Mouse (Mus musculus): ENCODE measurements around the gene Atp6v0a2. TPM values are rescaled to one million over a fixed set of nuclear protein-coding genes. Genes with fewer than 3 reads are reported as not detected.
A peak's percentile ranks its signal among the peaks of the same experiment; 100 is the strongest.
"Not testable (repeated sequence)": the region's sequence is repeated elsewhere in the genome, so short reads cannot be mapped to it uniquely, and the experiment has no call there.

Atp6v0a2 gene
- 36.6 and 38.2 TPM in 2 replicates for polyA plus RNA-seq (2014; fragmentation: Nextera tagmentation; extraction: Ambion mirVana)

GRCm38 (mm10) chr5:124628448-124629363 lies at the start of gene Atp6v0a2:
Atp6v0a2 (plus strand) TSS chr5:124628576.
- peaks cover 12% of the 10 kb centered on the region; the same call in 1 of the 2 replicates for H3K4me1 ChIP-seq (ENCODE audit: control insufficient read depth, insufficient read depth, low read length)
- peak within 1 kb of the TSS; percentile 78 for H3K4me2 ChIP-seq (ENCODE audit: low read length)
- peak within 1 kb of the TSS; percentile 55 for H3K27ac ChIP-seq (ENCODE audit: low read depth, low read length)
- H3K9ac ChIP-seq (ENCODE audit: low read length), result peak within 1 kb of the TSS; percentile 89
- peak; percentile 97 for ATAC-seq
- no peaks in the 10 kb centered on the region for H3K27me3 ChIP-seq (replicated peaks; ENCODE audit: control insufficient read depth, insufficient read depth, low read length)
- H3K4me3 ChIP-seq (ENCODE audit: low read depth, low read length), result peak within 1 kb of the TSS; percentile 94
- H3K36me3 ChIP-seq (ENCODE audit: control insufficient read depth, insufficient read depth, low read length), result peaks cover 9% of the 10 kb centered on the region
- no peaks in the 10 kb centered on the region for H3K9me3 ChIP-seq (replicated peaks; ENCODE audit: control insufficient read depth, low read length)
- under 1% methylated on average over 52 of the region's 58 CpGs for WGBS
- peak; percentile 96 for DNase-seq (ENCODE audit: low spot score)

- 2% methylated on average over 51 of the region's 51 CpGs for WGBS
Observed at GRCm38 (mm10) chr5:124578633-124579317, 49.6 kb upstream of the Atp6v0a2 start, which contains the start of the genes Eif2b1 and Gtf2h3. Eif2b1 (minus strand) TSS chr5:124579131. Gtf2h3 (plus strand) TSS chr5:124579140.

GRCm38 (mm10) chr5:124582515-124582914 lies 45.9 kb upstream of the Atp6v0a2 start:
- peaks cover 32% of the 10 kb centered on the region for H3K36me3 ChIP-seq (ENCODE audit: control insufficient read depth, insufficient read depth, low read length)
- peaks cover 14% of the 10 kb centered on the region for H3K4me1 ChIP-seq (ENCODE audit: control insufficient read depth, insufficient read depth, low read length)
- no peaks in the 10 kb centered on the region for H3K9me3 ChIP-seq (replicated peaks; ENCODE audit: control insufficient read depth, low read length)
- H3K27me3 ChIP-seq (replicated peaks; ENCODE audit: control insufficient read depth, insufficient read depth, low read length), result no peaks in the 10 kb centered on the region
- no peak overlapping the region for H3K9ac ChIP-seq (ENCODE audit: low read length)
- WGBS, result 87% methylated on average over 5 of the region's 5 CpGs
- H3K4me3 ChIP-seq (ENCODE audit: low read depth, low read length), result no peak overlapping the region
- DNase-seq (ENCODE audit: low spot score) (no peak), ATAC-seq (no peak)
- H3K27ac ChIP-seq (ENCODE audit: low read depth, low read length), result no peak overlapping the region
- H3K4me2 ChIP-seq (ENCODE audit: low read length), result no peak overlapping the region

More at GRCm38 (mm10) chr5:124578633-124579317, 49.6 kb upstream of the Atp6v0a2 start, which contains the start of the genes Eif2b1 and Gtf2h3:
- Histone ChIP-seq H3K36me3 (ENCODE audit: control insufficient read depth, insufficient read depth, low read length) (peaks cover 39% of the 10 kb centered on the region), H3K4me2 (ENCODE audit: low read length) (peak within 1 kb of the TSS; percentile 75), H3K9me3 (replicated peaks; ENCODE audit: control insufficient read depth, low read length) (no peaks in the 10 kb centered on the region), H3K27ac (ENCODE audit: low read depth, low read length) (0 out of 2 replicates have a peak within 1 kb of the TSS, but pooled peaks have one; percentile 35), H3K4me1 (ENCODE audit: control insufficient read depth, insufficient read depth, low read length) (peaks cover 14% of the 10 kb centered on the region), H3K4me3 (ENCODE audit: low read depth, low read length) (peak within 1 kb of the TSS; percentile 69), H3K27me3 (replicated peaks; ENCODE audit: control insufficient read depth, insufficient read depth, low read length) (no peaks in the 10 kb centered on the region), H3K9ac (ENCODE audit: low read length) (peak within 1 kb of the TSS; percentile 79)
- DNase-seq (ENCODE audit: low spot score) (peak; percentile 97), ATAC-seq (peak; percentile 98)

- no peaks in the 10 kb centered on the region for H3K27me3 ChIP-seq (replicated peaks; ENCODE audit: control insufficient read depth, insufficient read depth, low read length)
- no peak overlapping the region for H3K9ac ChIP-seq (ENCODE audit: low read length)
- H3K4me1 ChIP-seq (ENCODE audit: control insufficient read depth, insufficient read depth, low read length), result no peaks in the 10 kb centered on the region
- DNase-seq (ENCODE audit: low spot score) (no peak), ATAC-seq (no peak)
- WGBS, result 100% methylated on average over 3 of the region's 3 CpGs
- no peak overlapping the region for H3K4me2 ChIP-seq (ENCODE audit: low read length)
- H3K9me3 ChIP-seq (replicated peaks; ENCODE audit: control insufficient read depth, low read length), result no peaks in the 10 kb centered on the region
- H3K27ac ChIP-seq (ENCODE audit: low read depth, low read length), result no peak overlapping the region
- no peak overlapping the region for H3K4me3 ChIP-seq (ENCODE audit: low read depth, low read length)
- H3K36me3 ChIP-seq (ENCODE audit: control insufficient read depth, insufficient read depth, low read length), result peaks cover 77% of the 10 kb centered on the region
Observed at GRCm38 (mm10) chr5:124592768-124593167, 35.6 kb upstream of the Atp6v0a2 start.

GRCm38 (mm10) chr5:124598224-124599174 lies 29.9 kb upstream of the Atp6v0a2 start:
- Histone ChIP-seq H3K4me3 (ENCODE audit: low read depth, low read length) (peak overlapping the region; percentile 79), H3K4me1 (ENCODE audit: control insufficient read depth, insufficient read depth, low read length) (peaks cover 5% of the 10 kb centered on the region; the same call in 1 of the 2 replicates), H3K27me3 (replicated peaks; ENCODE audit: control insufficient read depth, insufficient read depth, low read length) (no peaks in the 10 kb centered on the region), H3K36me3 (ENCODE audit: control insufficient read depth, insufficient read depth, low read length) (peaks cover 29% of the 10 kb centered on the region), H3K9ac (ENCODE audit: low read length) (peak overlapping the region; percentile 75), H3K9me3 (replicated peaks; ENCODE audit: control insufficient read depth, low read length) (no peaks in the 10 kb centered on the region), H3K27ac (ENCODE audit: low read depth, low read length) (no peak overlapping the region), H3K4me2 (ENCODE audit: low read length) (peak overlapping the region; percentile 65)
- 5% methylated on average over 30 of the region's 30 CpGs for WGBS
- ATAC-seq, result peak; percentile 100
- DNase-seq (ENCODE audit: low spot score), result peak; percentile 99

GRCm38 (mm10) chr5:124599726-124600125 lies 28.6 kb upstream of the Atp6v0a2 start:
- not testable (repeated sequence) for H3K27me3 ChIP-seq (replicated peaks; ENCODE audit: control insufficient read depth, insufficient read depth, low read length); ATAC-seq; H3K9ac ChIP-seq (ENCODE audit: low read length); H3K4me1 ChIP-seq (ENCODE audit: control insufficient read depth, insufficient read depth, low read length); DNase-seq (ENCODE audit: low spot score); H3K9me3 ChIP-seq (replicated peaks; ENCODE audit: control insufficient read depth, low read length); H3K27ac ChIP-seq (ENCODE audit: low read depth, low read length)
- 65% methylated on average over 8 of the region's 8 CpGs for WGBS
- H3K36me3 ChIP-seq (ENCODE audit: control insufficient read depth, insufficient read depth, low read length), result peaks cover 30% of the 10 kb centered on the region
- 0 out of 2 replicates have a peak overlapping the region, but pooled peaks have one; percentile 79 for H3K4me3 ChIP-seq (ENCODE audit: low read depth, low read length)
- H3K4me2 ChIP-seq (ENCODE audit: low read length), result peak overlapping the region; percentile 65; the same call in 1 of the 2 replicates

- Histone ChIP-seq H3K9ac (ENCODE audit: low read length) (no peak overlapping the region), H3K4me2 (ENCODE audit: low read length) (no peak overlapping the region), H3K36me3 (ENCODE audit: control insufficient read depth, insufficient read depth, low read length) (peaks cover 14% of the 10 kb centered on the region; the same call in 1 of the 2 replicates), H3K9me3 (replicated peaks; ENCODE audit: control insufficient read depth, low read length) (no peaks in the 10 kb centered on the region), H3K27me3 (replicated peaks; ENCODE audit: control insufficient read depth, insufficient read depth, low read length) (no peaks in the 10 kb centered on the region), H3K4me1 (ENCODE audit: control insufficient read depth, insufficient read depth, low read length) (peaks cover 5% of the 10 kb centered on the region; the same call in 1 of the 2 replicates), H3K4me3 (ENCODE audit: low read depth, low read length) (no peak overlapping the region), H3K27ac (ENCODE audit: low read depth, low read length) (no peak overlapping the region)
- DNase-seq (ENCODE audit: low spot score), result peak; percentile 48
- WGBS, result 68% methylated on average over 5 of the region's 5 CpGs
- no peak for ATAC-seq
Observed at GRCm38 (mm10) chr5:124602349-124602748, 26.0 kb upstream of the Atp6v0a2 start.

- no peak overlapping the region for H3K27ac ChIP-seq (ENCODE audit: low read depth, low read length)
- no peaks in the 10 kb centered on the region for H3K27me3 ChIP-seq (replicated peaks; ENCODE audit: control insufficient read depth, insufficient read depth, low read length)
- 88% methylated on average over 4 of the region's 4 CpGs for WGBS
- peaks cover 1% of the 10 kb centered on the region; the same call in 1 of the 2 replicates for H3K4me1 ChIP-seq (ENCODE audit: control insufficient read depth, insufficient read depth, low read length)
- no peak overlapping the region for H3K4me3 ChIP-seq (ENCODE audit: low read depth, low read length)
- ATAC-seq (no peak), DNase-seq (ENCODE audit: low spot score) (no peak)
- no peak overlapping the region for H3K9ac ChIP-seq (ENCODE audit: low read length)
- H3K9me3 ChIP-seq (replicated peaks; ENCODE audit: control insufficient read depth, low read length), result no peaks in the 10 kb centered on the region
- H3K4me2 ChIP-seq (ENCODE audit: low read length), result no peak overlapping the region
- H3K36me3 ChIP-seq (ENCODE audit: control insufficient read depth, insufficient read depth, low read length), result peaks cover 18% of the 10 kb centered on the region; the same call in 1 of the 2 replicates
Observed at GRCm38 (mm10) chr5:124604296-124604695, 24.1 kb upstream of the Atp6v0a2 start.

All from forebrain, embryonic 14.5 days (tissue).